Mouse (Mus musculus): ENCODE measurements around the gene Syt15.

GRCm38 (mm10) chr14:34253261-34253660, 33.9 kb downstream of the Syt15 start:
- TF ChIP-seq GATA1 (IDR thresholded peaks at IDR 0.05; ENCODE audit: borderline replicate concordance, low read length) (no peak), CTCF (IDR thresholded peaks at IDR 0.05; ENCODE audit: low read depth, low read length) (no peak), TAL1 (conservative IDR thresholded peaks at IDR 0.05; ENCODE audit: low read depth, low read length) (no peak), POLR2AphosphoS5 (IDR thresholded peaks at IDR 0.05; ENCODE audit: insufficient replicate concordance, low read depth, low read length) (no peak)
